19 mouse cellular contexts compared by ENCODE assay signal in the genomic region with DNA sequence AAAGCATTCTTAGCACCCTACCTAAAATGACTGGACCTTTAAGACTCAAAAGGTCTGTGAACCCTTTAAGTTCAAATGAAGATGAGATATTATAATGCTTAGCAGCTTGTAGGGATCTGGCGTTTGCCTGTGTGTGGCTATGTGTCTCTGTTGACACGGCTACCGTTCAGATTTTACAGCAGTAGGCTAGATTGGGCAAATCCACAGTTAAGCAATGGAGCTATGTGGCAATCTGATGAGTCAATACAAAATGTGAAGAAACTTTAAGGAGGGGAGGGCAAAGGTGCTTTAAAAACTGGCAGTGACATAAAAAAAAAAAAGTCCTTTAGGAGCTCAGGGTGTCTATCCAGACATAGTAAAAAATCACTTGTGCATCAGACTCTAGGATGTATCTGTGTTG. TPM values are rescaled to one million over a fixed set of nuclear protein-coding genes. Genes with fewer than 3 reads are reported as not detected.
DNase-seq lines count a peak whose midpoint lies in the region; ATAC-seq and TF ChIP-seq lines count a peak whose summit lies in the region.
"Had no signal": no experiment of that assay in that cellular context is flagged by ENCODE, and none has a peak within 500 bp of the region (broad histone marks: within the 10 kb centered on the region; RNA-seq: fewer than 3 reads in every experiment).

No protein-coding gene starts in this region.

- no peaks in the 10 kb centered on the region for H3K36me3 ChIP-seq in intestine, embryonic 16.5 days (ENCODE audit: control insufficient read depth, insufficient read depth, low read length)
- no peaks in the 10 kb centered on the region for H3K36me3 ChIP-seq in intestine, postnatal 0 days (ENCODE audit: control insufficient read depth, insufficient read depth)
- no peaks in the 10 kb centered on the region for H3K36me3 ChIP-seq in forebrain, embryonic 10.5 days (replicated peaks)
- H3K36me3 ChIP-seq: embryonic facial prominence, embryonic 12.5 days; forebrain, embryonic 12.5 days; G1E; heart, embryonic 13.5 days; hindbrain, embryonic 12.5 days; intestine, embryonic 15.5 days; limb, embryonic 12.5 days; neural tube, embryonic 15.5 days had no signal

- WGBS in intestine, embryonic 16.5 days: 46% methylated on average over 3 of the region's 3 CpGs
- WGBS in intestine, postnatal 0 days: 21% methylated on average over 3 of the region's 3 CpGs
- 90% methylated on average over 3 of the region's 3 CpGs for WGBS in forebrain, embryonic 10.5 days

- H3K27ac ChIP-seq in intestine, embryonic 16.5 days (ENCODE audit: low read length): no peak overlapping the region
- H3K27ac ChIP-seq in intestine, postnatal 0 days (ENCODE audit: low read depth, low read length): no peak overlapping the region
- no peak overlapping the region for H3K27ac ChIP-seq in forebrain, embryonic 10.5 days
- H3K27ac ChIP-seq: embryonic facial prominence, embryonic 12.5 days; forebrain, embryonic 12.5 days; heart, embryonic 13.5 days; hindbrain, embryonic 12.5 days; intestine, embryonic 15.5 days; limb, embryonic 12.5 days; neural tube, embryonic 15.5 days had no signal

- H3K4me3 ChIP-seq in intestine, embryonic 16.5 days (ENCODE audit: low read length): no peak overlapping the region
- no peak overlapping the region for H3K4me3 ChIP-seq in intestine, postnatal 0 days (ENCODE audit: low read depth, low read length)
- H3K4me3 ChIP-seq in forebrain, embryonic 10.5 days: no peak overlapping the region
- H3K4me3 ChIP-seq: embryonic facial prominence, embryonic 12.5 days; forebrain, embryonic 12.5 days; heart, embryonic 13.5 days; hindbrain, embryonic 12.5 days; intestine, embryonic 15.5 days; limb, embryonic 12.5 days; neural tube, embryonic 15.5 days had no signal

- no peaks in the 10 kb centered on the region for H3K9me3 ChIP-seq in intestine, embryonic 16.5 days (ENCODE audit: control insufficient read depth, low read length)
- H3K9me3 ChIP-seq in intestine, postnatal 0 days (ENCODE audit: control insufficient read depth): no peaks in the 10 kb centered on the region
- no peaks in the 10 kb centered on the region for H3K9me3 ChIP-seq in forebrain, embryonic 10.5 days
- H3K9me3 ChIP-seq: embryonic facial prominence, embryonic 12.5 days; forebrain, embryonic 12.5 days; G1E; heart, embryonic 13.5 days; hindbrain, embryonic 12.5 days; intestine, embryonic 15.5 days; limb, embryonic 12.5 days; neural tube, embryonic 15.5 days had no signal

- H3K9ac ChIP-seq in intestine, embryonic 16.5 days (ENCODE audit: low read depth, low read length): no peak overlapping the region
- no peak overlapping the region for H3K9ac ChIP-seq in intestine, postnatal 0 days (ENCODE audit: low read depth, low read length)
- H3K9ac ChIP-seq: embryonic facial prominence, embryonic 12.5 days; forebrain, embryonic 12.5 days; heart, embryonic 13.5 days; hindbrain, embryonic 12.5 days; intestine, embryonic 15.5 days; limb, embryonic 12.5 days; neural tube, embryonic 15.5 days had no signal

- no peaks in the 10 kb centered on the region for H3K27me3 ChIP-seq in intestine, embryonic 16.5 days (replicated peaks; ENCODE audit: control insufficient read depth, insufficient read depth, low read length)
- H3K27me3 ChIP-seq in intestine, postnatal 0 days (replicated peaks; ENCODE audit: control insufficient read depth, insufficient read depth, low read length): no peaks in the 10 kb centered on the region
- H3K27me3 ChIP-seq in forebrain, embryonic 10.5 days (ENCODE audit: poor library complexity, severe bottlenecking): no peaks in the 10 kb centered on the region
- H3K27me3 ChIP-seq: embryonic facial prominence, embryonic 12.5 days; forebrain, embryonic 12.5 days; heart, embryonic 13.5 days; hindbrain, embryonic 12.5 days; intestine, embryonic 15.5 days; limb, embryonic 12.5 days; neural tube, embryonic 15.5 days had no signal

- TF ChIP-seq CTCF in intestine, postnatal 0 days (IDR thresholded peaks at IDR 0.05; ENCODE audit: low read depth): no peak

- no peak overlapping the region for H3K4me2 ChIP-seq in intestine, embryonic 16.5 days (ENCODE audit: low read depth, low read length)
- no peak overlapping the region for H3K4me2 ChIP-seq in intestine, postnatal 0 days (replicated peaks; ENCODE audit: low read depth)
- H3K4me2 ChIP-seq: embryonic facial prominence, embryonic 12.5 days; forebrain, embryonic 12.5 days; heart, embryonic 13.5 days; hindbrain, embryonic 12.5 days; intestine, embryonic 15.5 days; limb, embryonic 12.5 days; neural tube, embryonic 15.5 days had no signal

- ATAC-seq in intestine, embryonic 16.5 days: peak; percentile 66
- no peak for ATAC-seq in intestine, postnatal 0 days
- ATAC-seq in hematopoietic stem cell, adult 5-6 weeks (replicated peaks in 1 of 2; ENCODE audit: insufficient read depth in 1 of 2, low FRiP score in 2 of 2, low TSS enrichment in 1 of 2, low read depth in 1 of 2, poor library complexity in 2 of 2, severe bottlenecking in 2 of 2): peak; percentile 27 to 84; a peak in 3 of 4 replicates
- ATAC-seq in megakaryocyte progenitor cell, adult 5-6 weeks (replicated peaks; ENCODE audit: poor library complexity): peak; percentile 100
- ATAC-seq: intestine, embryonic 15.5 days; midbrain, embryonic 16.5 days had no signal

- H3K4me1 ChIP-seq in intestine, embryonic 16.5 days (ENCODE audit: control insufficient read depth, insufficient read depth, low read length): no peaks in the 10 kb centered on the region
- H3K4me1 ChIP-seq in intestine, postnatal 0 days (replicated peaks; ENCODE audit: control insufficient read depth, insufficient read depth, low read length): no peaks in the 10 kb centered on the region
- no peaks in the 10 kb centered on the region for H3K4me1 ChIP-seq in forebrain, embryonic 10.5 days
- H3K4me1 ChIP-seq: embryonic facial prominence, embryonic 12.5 days; forebrain, embryonic 12.5 days; heart, embryonic 13.5 days; hindbrain, embryonic 12.5 days; intestine, embryonic 15.5 days; neural tube, embryonic 15.5 days had no signal

- DNase-seq in adrenal gland, postnatal 10 days: peak; percentile 57
- DNase-seq in right cerebral cortex, adult 2 months (ENCODE audit: low spot score in 2 of 2): no peak
- no peak for DNase-seq in forebrain, embryonic 10.5 days (ENCODE audit: extremely low spot score, low spot score)
- no peak for DNase-seq in embryo, embryonic 10.5 days (ENCODE audit: low spot score)
- DNase-seq: cerebellum, postnatal 10 days; kidney, postnatal 36 days had no signal

RNA-seq across cellular contexts. Expression of a gene that starts 23.1 kb away (rescaled TPM):
- polyA plus RNA-seq in intestine, embryonic 16.5 days (2015; fragmentation: Nextera tagmentation; extraction: Ambion mirVana): 0.17 and 0.27 TPM in 2 replicates
- polyA plus RNA-seq in intestine, postnatal 0 days (2015; fragmentation: Nextera tagmentation; extraction: Ambion mirVana): 0.13 and 0.17 TPM in 2 replicates
- under 1 TPM; 0.55 to 0.75 TPM for total RNA-seq in adrenal gland, postnatal 10 days (2021)
- total RNA-seq in hematopoietic stem cell, adult 5-6 weeks (2017): not detected in 2 replicates
- total RNA-seq in megakaryocyte progenitor cell, adult 5-6 weeks (2015): 0.72 and 1.3 TPM in 2 replicates
- 0.21 and 0.51 TPM in 2 replicates for total RNA-seq in megakaryocyte progenitor cell, adult 5-6 weeks (2017)
- 0.11 and 0.19 TPM in 2 replicates for polyA plus RNA-seq in forebrain, embryonic 10.5 days (2016; fragmentation: Nextera tagmentation; extraction: Ambion mirVana)
- polyA plus RNA-seq: G1E had no signal
